Mouse (Mus musculus): ENCODE data around the gene Abraxas1. TPM values are rescaled to one million over a fixed set of nuclear protein-coding genes. Genes with fewer than 3 reads are reported as not detected.

The Abraxas1 gene
- total and polyA plus RNA-seq, 3 experiments, result 14.2 to 26.4 TPM; not detected in 1

- Histone ChIP-seq H3K27me3 (ENCODE audit: control insufficient read depth in 1 of 2, insufficient read depth in 2 of 2, low read length in 2 of 2) (0 out of 4 replicates have a peak, but pooled peaks cover 0 to 3% of the 10 kb centered on the region in 2 experiments), H3K4me1 (ENCODE audit: control insufficient read depth in 1 of 2, insufficient read depth in 2 of 2, low read length in 2 of 2) (no peaks in the 10 kb centered on the region), H3K27ac (ENCODE audit: control insufficient read depth, low read depth, low read length) (no peak overlapping the region), H3K9me3 (replicated peaks; ENCODE audit: insufficient read depth, low read length) (no peaks in the 10 kb centered on the region), H3K9ac (ENCODE audit: control insufficient read depth, low read depth, low read length, poor library complexity, severe bottlenecking) (no peak overlapping the region; the same call in 1 of the 2 replicates), H3K36me3 (ENCODE audit: control insufficient read depth in 1 of 2, insufficient read depth in 2 of 2, low read length in 2 of 2) (no peaks in the 10 kb centered on the region), H3K79me2 (ENCODE audit: control insufficient read depth, insufficient read depth, low read length, poor library complexity) (no peaks in the 10 kb centered on the region), H3K4me3 (ENCODE audit: control insufficient read depth in 1 of 2, insufficient read depth in 1 of 2, low read depth in 2 of 2, low read length in 2 of 2) (no peak overlapping the region; a peak in 2 of 4 replicates)
- DNase-seq (ENCODE audit: low read depth, low spot score), result peak; percentile 27
- TF ChIP-seq ZNF384 (IDR thresholded peaks at IDR 0.05; ENCODE audit: low read depth, low read length), result peak; percentile 79
- TF ChIP-seq ZKSCAN1 (IDR thresholded peaks at IDR 0.05; ENCODE audit: low read depth, low read length), result no peak
Observed at GRCm38 (mm10) chr5:100847143-100847542, 26.4 kb upstream of the Abraxas1 start.

GRCm38 (mm10) chr5:100846599-100846920 lies 25.8 kb upstream of the Abraxas1 start:
- H3K9ac ChIP-seq (ENCODE audit: control insufficient read depth, low read depth, low read length, poor library complexity, severe bottlenecking), result peak overlapping the region; percentile 47; the same call in 1 of the 2 replicates
- DNase-seq (ENCODE audit: low read depth, low spot score), result no peak
- H3K79me2 ChIP-seq (ENCODE audit: control insufficient read depth, insufficient read depth, low read length, poor library complexity), result no peaks in the 10 kb centered on the region
- peak overlapping the region; percentile 63 to 64 for H3K4me3 ChIP-seq (ENCODE audit: control insufficient read depth in 1 of 2, insufficient read depth in 1 of 2, low read depth in 2 of 2, low read length in 2 of 2)
- no peaks in the 10 kb centered on the region for H3K4me1 ChIP-seq (ENCODE audit: control insufficient read depth in 1 of 2, insufficient read depth in 2 of 2, low read length in 2 of 2)
- H3K27me3 ChIP-seq (ENCODE audit: control insufficient read depth in 1 of 2, insufficient read depth in 2 of 2, low read length in 2 of 2), result no peaks in the 10 kb centered on the region
- no peaks in the 10 kb centered on the region for H3K36me3 ChIP-seq (ENCODE audit: control insufficient read depth in 1 of 2, insufficient read depth in 2 of 2, low read length in 2 of 2)
- TF ChIP-seq MAX (IDR thresholded peaks at IDR 0.05; ENCODE audit: low read length), result no peak
- no peak for TF ChIP-seq ZC3H11A (IDR thresholded peaks at IDR 0.05; ENCODE audit: low read depth, low read length)
- TF ChIP-seq GABPA (IDR thresholded peaks at IDR 0.05; ENCODE audit: low read depth, low read length), result no peak
- no peak for TF ChIP-seq GATA1 (IDR thresholded peaks at IDR 0.05; ENCODE audit: low read depth, low read length)
- TF ChIP-seq MYB (IDR thresholded peaks at IDR 0.05; ENCODE audit: low read depth, low read length), result no peak
- TF ChIP-seq UBTF (IDR thresholded peaks at IDR 0.05; ENCODE audit: borderline replicate concordance, insufficient read depth, low read depth, low read length), result no peak
- no peak for TF ChIP-seq ELF1 (IDR thresholded peaks at IDR 0.05; ENCODE audit: low read depth, low read length)
- no peak for TF ChIP-seq NELFE (IDR thresholded peaks at IDR 0.05; ENCODE audit: low read depth, low read length)
- TF ChIP-seq CTCF (IDR thresholded peaks at IDR 0.05 in 2 of 3, conservative IDR thresholded peaks at IDR 0.05 in 1 of 3; ENCODE audit: control insufficient read depth in 1 of 3, insufficient read depth in 1 of 3, low read depth in 2 of 3, low read length in 3 of 3, poor library complexity in 1 of 3, severe bottlenecking in 1 of 3), result no peak
- TF ChIP-seq TAL1 (IDR thresholded peaks at IDR 0.05; ENCODE audit: low read length), result no peak
- TF ChIP-seq NRF1 (IDR thresholded peaks at IDR 0.05; ENCODE audit: insufficient read depth, low read depth, low read length, poor library complexity, severe bottlenecking), result no peak
- no peak for TF ChIP-seq ZMIZ1 (IDR thresholded peaks at IDR 0.05; ENCODE audit: low read depth, low read length)
- no peak for TF ChIP-seq EP300 (IDR thresholded peaks at IDR 0.05; ENCODE audit: low read depth in 1 of 2, low read length in 2 of 2)
- no peak for TF ChIP-seq POLR2A (IDR thresholded peaks at IDR 0.05; ENCODE audit: control insufficient read depth in 1 of 2, insufficient read depth in 1 of 2, low read depth in 1 of 2, low read length in 2 of 2, poor library complexity in 1 of 2)
- TF ChIP-seq BHLHE40 (IDR thresholded peaks at IDR 0.05; ENCODE audit: borderline replicate concordance, low read depth, low read length), result no peak
- TF ChIP-seq MAZ (IDR thresholded peaks at IDR 0.05; ENCODE audit: low read depth, low read length), result no peak
- TF ChIP-seq KAT2A (conservative IDR thresholded peaks at IDR 0.05; ENCODE audit: low read depth, low read length), result no peak
- no peaks in the 10 kb centered on the region for H3K9me3 ChIP-seq (replicated peaks; ENCODE audit: insufficient read depth, low read length)
- no peak overlapping the region for H3K27ac ChIP-seq (ENCODE audit: control insufficient read depth, low read depth, low read length)
